Mouse (Mus musculus) C2C12 (cell line): ENCODE measurements at regions not wholly inside any gene's neighbourhood (a gene's known extent, or its start where the extent isn't known, plus 50 kb on each side); places are given as distances from the start of the nearest gene placed in this dataset.

Source experiments
- CTCF ChIP-seq: IDR thresholded peaks from one replicate; pipeline ENCODE4 v1.5.1; 2011; ENCODE audit not compliant: control insufficient read depth, insufficient read depth, insufficient read length
- USF1 ChIP-seq: IDR thresholded peaks from one replicate; pipeline ENCODE4 v1.6.1; 2011; ENCODE audit warnings: low read depth, mild to moderate bottlenecking, control low read depth, moderate library complexity

DNA sequence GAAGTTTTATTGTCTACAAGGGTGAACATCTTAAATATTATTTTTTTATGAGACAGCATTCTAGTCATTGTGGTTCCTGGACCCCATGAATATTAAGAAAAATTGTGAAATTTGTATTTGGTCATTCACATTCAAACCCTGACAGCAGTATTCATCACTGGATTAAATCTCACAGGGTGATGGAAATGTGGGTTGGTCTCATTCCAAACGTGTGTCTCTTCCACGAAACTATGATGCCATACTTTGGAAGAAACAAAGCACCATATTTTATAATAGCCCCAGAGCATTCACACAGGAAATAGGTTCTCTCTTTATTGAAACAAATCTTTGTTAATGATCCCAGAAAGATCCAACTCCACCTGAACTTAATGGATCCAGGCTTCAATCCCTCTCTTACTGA lies 156.2 kb upstream of the Tgfbr2 start:
- TF ChIP-seq CTCF (no peak), USF1 (no peak)
